Mouse (Mus musculus): Measurements from ENCODE around the gene Tnfrsf1b.
"Not testable (repeated sequence)": the region's sequence is repeated elsewhere in the genome, so short reads cannot be mapped to it uniquely, and the experiment has no call there.

Gene Tnfrsf1b

DNA sequence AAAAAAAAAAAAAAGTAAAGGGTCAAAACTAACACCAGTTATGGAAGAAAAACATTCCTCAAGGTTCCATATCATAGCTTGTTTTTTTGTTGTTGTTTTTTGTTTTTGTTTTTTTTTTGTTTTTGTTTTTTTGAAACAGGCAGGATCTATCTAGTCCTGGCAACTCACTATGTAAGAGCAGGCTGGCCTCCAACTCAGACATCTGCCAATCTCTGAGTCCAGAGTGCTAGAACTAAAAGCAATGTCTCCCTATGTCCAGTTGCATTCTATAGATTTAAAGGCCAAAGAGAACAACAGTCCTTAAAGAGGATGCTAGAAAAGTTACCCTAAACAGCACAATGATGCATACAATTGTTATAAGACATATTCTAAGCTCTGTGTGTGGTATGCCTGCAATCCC is 58.1 kb downstream of the Tnfrsf1b start:
- no peak for DNase-seq (ENCODE audit: low spot score in 2 of 2)

DNA sequence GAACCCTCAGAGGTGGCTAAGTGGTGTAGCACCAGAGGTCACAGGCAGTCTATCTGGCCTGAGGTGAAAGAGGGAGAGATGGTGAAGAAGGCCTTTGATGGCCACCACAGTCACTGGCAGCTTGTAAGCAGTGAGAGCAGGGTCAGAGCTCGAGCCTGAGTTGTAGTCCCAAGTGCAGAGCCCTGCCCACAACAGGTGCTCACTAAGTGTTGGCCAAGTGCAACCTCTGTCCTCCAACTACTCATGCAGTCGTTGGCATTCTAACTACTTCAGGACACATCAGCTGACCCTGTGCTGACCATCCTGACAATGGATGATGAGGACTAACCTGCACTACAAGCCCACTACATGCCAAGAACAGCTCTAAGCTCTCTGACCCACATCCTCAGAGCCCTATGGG is 59.1 kb downstream of the Tnfrsf1b start:
- no peak for DNase-seq (ENCODE audit: low spot score in 2 of 2)

DNA sequence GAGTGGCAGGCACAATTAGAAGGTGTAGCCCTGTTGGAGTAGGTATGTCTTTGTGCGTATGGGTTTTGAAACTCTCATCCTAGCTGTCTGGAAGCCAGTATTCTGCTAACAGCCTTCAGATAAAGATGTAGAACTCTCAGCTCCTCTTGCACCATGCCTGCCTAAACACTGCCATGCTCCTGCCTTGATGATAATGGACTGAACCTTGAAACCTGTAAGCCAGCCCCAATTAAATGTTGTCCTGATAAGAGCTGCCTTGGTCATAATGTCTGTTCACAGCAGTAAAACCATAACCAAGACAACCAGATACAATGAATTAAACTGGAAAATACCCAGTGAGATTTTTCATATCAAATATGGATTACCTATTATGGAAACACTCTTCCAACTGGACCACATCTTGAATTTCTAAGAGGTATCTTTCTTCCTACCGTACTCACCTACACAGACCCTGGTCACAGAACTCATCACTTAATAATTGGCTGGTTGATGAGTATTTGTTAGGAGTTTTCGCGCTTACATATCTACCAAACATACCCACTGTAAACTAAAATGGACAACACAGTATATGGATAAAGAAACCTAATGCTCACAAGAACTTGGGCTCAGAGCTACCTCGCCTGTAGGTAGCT is 67.6 kb downstream of the Tnfrsf1b start:
- DNase-seq (ENCODE audit: low spot score in 2 of 2), result no peak

DNA sequence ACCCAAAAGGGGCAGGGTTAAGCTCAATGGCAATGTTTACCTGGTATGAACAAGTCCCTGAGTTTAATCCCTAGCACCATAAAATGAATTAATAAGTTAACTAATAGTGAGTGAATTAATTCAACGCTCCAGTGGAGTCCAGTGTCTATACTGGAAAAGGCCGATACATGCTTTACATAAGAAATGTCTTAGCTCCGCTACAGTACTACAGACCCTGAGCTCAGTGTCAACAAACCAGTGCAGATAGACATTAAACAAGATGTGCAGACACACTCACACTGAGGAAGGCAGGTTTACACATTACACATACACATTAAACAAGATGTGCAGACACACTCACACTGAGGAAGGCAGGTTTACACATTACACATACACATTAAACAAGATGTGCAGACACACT is 81.1 kb downstream of the Tnfrsf1b start:
- not testable (repeated sequence) for DNase-seq (ENCODE audit: low spot score in 2 of 2)

DNA sequence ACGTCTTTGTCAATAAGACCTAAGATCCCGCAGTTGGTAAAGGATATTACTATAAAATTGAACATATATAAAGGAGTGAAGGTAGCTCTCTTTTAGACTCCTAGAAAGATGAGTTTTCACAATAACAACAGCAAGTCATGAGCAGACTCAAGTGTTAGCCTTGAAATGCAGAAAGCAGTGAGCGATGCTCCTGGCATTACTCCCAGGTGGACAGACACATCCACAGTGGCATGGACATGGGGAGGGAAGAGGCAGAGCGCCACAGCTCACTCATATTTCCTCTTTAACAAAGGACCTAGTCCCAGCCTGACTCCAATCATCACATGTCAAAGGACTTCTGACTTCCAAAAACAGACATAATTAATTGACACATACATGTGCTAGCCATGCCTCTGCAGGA is 82.6 kb downstream of the Tnfrsf1b start:
- no peak for DNase-seq (ENCODE audit: low spot score in 2 of 2)
